Mouse (Mus musculus): ENCODE results near the gene Usp2.

DNA sequence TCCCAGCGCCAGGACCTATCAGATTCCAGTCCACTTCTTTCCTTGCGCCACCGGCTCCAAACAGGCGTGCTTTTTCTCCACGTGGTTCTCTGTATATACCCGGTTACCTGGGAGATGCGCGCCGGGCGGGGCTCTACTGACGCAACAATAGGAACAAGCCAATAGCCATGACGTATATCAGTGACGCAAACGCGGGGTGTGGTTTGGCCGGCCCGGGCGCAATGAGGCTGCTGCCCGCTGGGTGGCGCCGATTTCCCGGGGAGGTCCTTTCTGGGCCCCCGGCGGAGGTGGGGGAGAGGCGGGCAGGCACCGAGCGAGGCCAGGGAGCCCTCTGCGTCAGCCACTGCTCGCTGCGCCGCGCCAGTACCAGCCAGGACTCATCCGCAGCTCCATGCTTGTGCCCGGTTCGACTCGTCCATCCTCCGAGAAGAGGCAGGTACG, at the start of gene Usp2:
- peak; percentile 50 to 89 (median 77); a peak in 5 of 6 replicates for TF ChIP-seq CTCF (IDR thresholded peaks at IDR 0.05 in 2 of 3, conservative IDR thresholded peaks at IDR 0.05 in 1 of 3; ENCODE audit: control insufficient read depth in 1 of 3, insufficient read depth in 1 of 3, low read depth in 2 of 3, low read length in 3 of 3, poor library complexity in 1 of 3, severe bottlenecking in 1 of 3)
- peak; percentile 100 for TF ChIP-seq SIN3A (IDR thresholded peaks at IDR 0.05; ENCODE audit: low read length)
- TF ChIP-seq ZC3H11A (IDR thresholded peaks at IDR 0.05; ENCODE audit: low read depth, low read length): no peak
- TF ChIP-seq POLR2A (IDR thresholded peaks at IDR 0.05; ENCODE audit: control insufficient read depth in 1 of 2, insufficient read depth in 1 of 2, low read depth in 1 of 2, low read length in 2 of 2, poor library complexity in 1 of 2): no peak; a peak in 1 of 4 replicates
- peak; percentile 48; the same call in 1 of the 2 replicates for TF ChIP-seq HCFC1 (IDR thresholded peaks at IDR 0.05; ENCODE audit: low read depth, low read length)
- TF ChIP-seq MYC (IDR thresholded peaks at IDR 0.05; ENCODE audit: low read depth, low read length): peak; percentile 88
- TF ChIP-seq EP300 (IDR thresholded peaks at IDR 0.05; ENCODE audit: low read depth in 1 of 2, low read length in 2 of 2): no peak
- peak; percentile 100 for TF ChIP-seq MAX (IDR thresholded peaks at IDR 0.05; ENCODE audit: low read length)
- no peak for TF ChIP-seq CHD1 (IDR thresholded peaks at IDR 0.05; ENCODE audit: low read depth, low read length)
- no peak for TF ChIP-seq RCOR1 (IDR thresholded peaks at IDR 0.05; ENCODE audit: low read depth, low read length)
- no peak for TF ChIP-seq ZKSCAN1 (IDR thresholded peaks at IDR 0.05; ENCODE audit: low read depth, low read length)
- peak; percentile 37; the same call in 1 of the 2 replicates for TF ChIP-seq ETS1 (IDR thresholded peaks at IDR 0.05; ENCODE audit: low read depth, low read length)
- no peak for TF ChIP-seq TCF12 (IDR thresholded peaks at IDR 0.05; ENCODE audit: low read depth, low read length)
- TF ChIP-seq KAT2A (conservative IDR thresholded peaks at IDR 0.05; ENCODE audit: low read depth, low read length): no peak

Measured in MEL (cell line).